Mouse (Mus musculus): ENCODE measurements around the gene Gm49342. TPM values are rescaled to one million over a fixed set of nuclear protein-coding genes. Genes with fewer than 3 reads are reported as not detected.
A peak's percentile ranks its signal among the peaks of the same experiment; 100 is the strongest.
"Not testable (repeated sequence)": the region's sequence is repeated elsewhere in the genome, so short reads cannot be mapped to it uniquely, and the experiment has no call there.

Gm49342 gene
- polyA plus RNA-seq (2016; fragmentation: Nextera tagmentation; extraction: Ambion mirVana) = not detected in 2 replicates

DNA sequence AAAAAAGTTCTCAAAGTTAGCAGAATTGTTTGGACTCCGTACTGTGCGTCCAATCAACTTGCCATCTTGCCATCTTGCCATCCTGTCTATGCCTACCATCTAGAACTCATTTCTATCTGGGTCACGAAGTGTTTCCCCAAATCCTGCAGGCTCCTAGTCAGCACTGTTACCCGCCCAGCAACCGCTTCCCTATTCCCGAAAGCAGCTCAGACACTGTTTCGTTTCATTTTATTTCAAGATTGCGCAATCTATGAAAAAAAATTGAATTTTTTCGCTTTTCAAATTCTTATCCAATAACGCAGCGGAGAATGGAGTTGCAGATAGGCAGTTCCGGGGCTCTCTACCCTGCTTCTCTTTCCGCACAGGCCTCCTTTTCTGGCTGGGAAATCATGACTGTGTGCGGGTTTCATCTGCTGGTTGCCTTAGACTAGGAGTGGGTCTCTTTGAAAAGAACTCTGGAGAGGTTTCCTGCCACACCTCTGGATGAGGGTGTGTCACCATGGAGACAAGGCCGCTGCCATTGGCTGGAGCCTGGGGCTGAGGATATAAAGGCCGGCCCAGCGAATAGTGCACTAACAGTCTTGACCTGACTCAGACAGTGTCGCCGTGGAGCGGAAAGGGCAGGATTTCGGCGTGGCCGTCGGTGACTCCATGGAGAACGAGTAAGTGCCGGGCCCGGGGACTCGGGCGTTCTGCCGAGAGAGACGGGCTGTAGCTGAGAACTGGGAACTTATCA is at the start of gene Gm49342:
Gm49342 (plus strand) TSS at position 586 of the 736 bp plus-strand sequence.
- WGBS = 18% methylated on average over 31 of the region's 31 CpGs

DNA sequence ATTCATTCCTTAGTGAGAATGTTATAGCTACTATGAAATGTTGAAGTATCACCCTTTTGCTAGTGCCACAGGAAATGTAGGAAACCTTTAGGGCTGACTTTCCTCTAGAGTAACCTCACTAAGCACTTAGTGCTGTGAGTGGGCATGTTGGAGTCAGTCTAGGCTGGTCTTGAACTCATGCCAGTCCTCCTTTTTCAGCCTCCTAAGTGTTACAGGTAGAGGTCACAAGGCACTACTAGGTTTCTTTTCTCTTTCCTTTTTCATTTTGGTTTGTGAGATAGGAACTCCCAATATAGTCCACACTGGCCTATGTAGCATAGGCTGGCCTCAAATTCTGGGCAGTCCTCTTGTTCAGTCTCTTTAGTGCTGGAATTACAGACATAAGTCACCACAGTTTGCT is 48.9 kb upstream of the Gm49342 start:
- DNase-seq (ENCODE audit: low spot score) = no peak
- Histone ChIP-seq H3K9me3 (replicated peaks) (no peaks in the 10 kb centered on the region), H3K27ac (no peak overlapping the region), H3K27me3 (ENCODE audit: low read depth, poor library complexity, severe bottlenecking) (peaks cover 32% of the 10 kb centered on the region), H3K4me3 (no peak overlapping the region), H3K36me3 (no peaks in the 10 kb centered on the region), H3K4me1 (peaks cover 13% of the 10 kb centered on the region)

More for the DNA sequence above, at the start of gene Gm49342:
- Histone ChIP-seq H3K36me3 (peaks cover 11% of the 10 kb centered on the region), H3K27me3 (ENCODE audit: low read depth, poor library complexity, severe bottlenecking) (no peaks in the 10 kb centered on the region), H3K4me3 (peak within 1 kb of the TSS; percentile 49), H3K27ac (peak within 1 kb of the TSS; percentile 86), H3K4me1 (peaks cover 10% of the 10 kb centered on the region; the same call in 1 of the 2 replicates), H3K9me3 (replicated peaks) (no peaks in the 10 kb centered on the region)
- peak; percentile 95 for DNase-seq (ENCODE audit: low spot score)

DNA sequence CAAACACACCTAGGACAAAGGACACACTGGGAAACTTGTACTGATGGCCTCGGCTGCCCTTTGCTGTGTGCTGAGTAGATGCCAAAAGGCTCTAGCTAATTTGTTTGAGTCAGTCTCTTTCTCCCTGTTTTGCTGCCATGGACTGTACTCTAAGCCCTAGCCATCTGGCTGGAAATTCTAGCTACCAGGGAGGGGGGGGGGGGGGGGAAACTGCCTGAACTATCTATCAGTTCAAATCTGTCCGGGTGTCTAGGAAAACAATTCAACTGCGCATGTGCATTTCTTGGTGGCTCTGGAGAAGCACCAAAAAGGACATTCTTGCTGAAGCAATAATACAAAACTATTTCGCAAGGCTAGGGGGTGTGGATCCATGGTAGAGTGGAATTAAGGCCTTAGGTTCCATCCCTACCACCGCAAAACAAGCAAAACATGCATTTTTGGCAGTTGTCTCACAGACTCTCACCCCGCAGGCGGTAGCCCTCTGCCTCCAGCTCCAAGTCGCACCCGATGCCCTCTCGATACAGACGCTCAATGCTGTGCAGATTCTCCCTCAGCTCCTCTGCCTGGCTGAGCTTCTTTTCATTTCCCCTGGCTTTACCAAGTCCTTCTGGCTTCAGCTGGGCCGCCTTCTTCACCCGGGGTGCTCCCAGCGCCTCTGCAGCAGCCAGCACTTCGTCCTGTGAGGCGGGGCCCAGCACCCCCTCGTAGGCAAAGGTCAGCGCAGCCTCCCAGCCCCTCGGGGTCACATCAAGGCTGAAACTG is 48.2 kb upstream of the Gm49342 start:
- Histone ChIP-seq H3K9me3 (replicated peaks) (no peaks in the 10 kb centered on the region), H3K27me3 (ENCODE audit: low read depth, poor library complexity, severe bottlenecking) (peaks cover 32% of the 10 kb centered on the region), H3K4me1 (peaks cover 13% of the 10 kb centered on the region), H3K4me3 (peak overlapping the region; percentile 54), H3K27ac (peak overlapping the region; percentile 46; the same call in 1 of the 2 replicates), H3K36me3 (no peaks in the 10 kb centered on the region)
- WGBS = 21% methylated on average over 19 of the region's 19 CpGs
- DNase-seq (ENCODE audit: low spot score) = peak; percentile 37

DNA sequence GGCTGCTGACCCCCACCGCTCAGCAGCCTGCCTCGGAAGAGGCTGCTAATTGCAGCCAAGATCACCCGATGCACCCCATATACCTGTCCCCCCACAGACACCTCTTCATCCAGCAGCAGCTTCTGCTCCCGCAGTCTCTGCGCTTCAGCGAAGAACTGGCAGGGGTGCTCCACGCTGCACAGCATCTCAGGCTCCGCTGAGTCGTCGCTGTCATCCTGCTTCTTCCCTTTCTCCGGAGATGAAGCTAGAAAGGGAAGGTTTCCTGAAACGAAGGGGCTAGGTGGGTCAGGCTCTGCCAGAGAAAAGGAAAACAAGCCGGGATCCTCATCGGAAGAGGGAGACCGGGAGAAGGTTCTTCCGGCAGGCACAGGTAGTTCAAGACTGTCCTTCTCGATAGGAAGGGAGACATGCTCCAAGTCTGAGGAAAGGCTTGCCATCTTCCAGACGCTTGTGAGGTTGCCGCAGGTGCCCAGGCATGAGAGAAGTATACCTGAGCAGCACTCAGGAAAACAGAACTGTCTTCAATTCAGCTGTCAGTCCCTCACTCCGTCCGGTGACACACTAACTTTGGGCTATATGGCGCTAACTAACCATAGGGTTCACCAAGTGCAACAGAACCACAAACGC is 47.5 kb upstream of the Gm49342 start:
- peak overlapping the region; percentile 46; the same call in 1 of the 2 replicates for H3K27ac ChIP-seq

DNA sequence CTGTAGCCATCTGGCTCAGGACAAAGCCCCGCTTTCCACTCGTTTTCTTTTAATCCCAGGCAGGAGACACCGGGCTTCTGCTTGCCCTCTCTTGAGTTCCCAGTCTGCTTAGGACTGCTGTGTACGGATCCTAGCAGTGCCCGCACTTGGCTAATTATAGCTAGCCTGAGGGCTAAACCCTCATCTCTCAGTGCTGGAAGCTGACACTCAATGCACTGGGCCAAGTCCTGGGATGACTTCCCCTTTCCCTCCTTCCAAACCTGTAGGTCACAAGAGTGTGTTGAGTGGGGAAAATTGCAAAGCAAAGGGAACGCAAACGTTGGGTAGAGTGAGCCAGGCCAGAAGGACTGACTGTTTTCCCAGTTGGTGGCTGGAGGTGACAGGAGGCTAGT is 46.9 kb upstream of the Gm49342 start, which contains the start of gene Klhl33:
Klhl33 (minus strand) TSS at position 134 of the 392 bp plus-strand sequence.
- no peaks in the 10 kb centered on the region for H3K36me3 ChIP-seq
- H3K27me3 ChIP-seq (ENCODE audit: low read depth, poor library complexity, severe bottlenecking) = peaks cover 32% of the 10 kb centered on the region
- no peaks in the 10 kb centered on the region for H3K9me3 ChIP-seq (replicated peaks)
- H3K27ac ChIP-seq = peak within 1 kb of the TSS; percentile 46; the same call in 1 of the 2 replicates
- peaks cover 13% of the 10 kb centered on the region for H3K4me1 ChIP-seq
- 51% methylated on average over 7 of the region's 7 CpGs for WGBS
- peak within 1 kb of the TSS; percentile 54 for H3K4me3 ChIP-seq
- no peak for DNase-seq (ENCODE audit: low spot score)

More for the DNA sequence above, 47.5 kb upstream of the Gm49342 start:
- Histone ChIP-seq H3K36me3 (no peaks in the 10 kb centered on the region), H3K9me3 (replicated peaks) (no peaks in the 10 kb centered on the region), H3K27me3 (ENCODE audit: low read depth, poor library complexity, severe bottlenecking) (peaks cover 32% of the 10 kb centered on the region), H3K4me3 (peak overlapping the region; percentile 54), H3K4me1 (peaks cover 13% of the 10 kb centered on the region)
- 16% methylated on average over 23 of the region's 23 CpGs for WGBS
- DNase-seq (ENCODE audit: low spot score) = peak; percentile 31

DNA sequence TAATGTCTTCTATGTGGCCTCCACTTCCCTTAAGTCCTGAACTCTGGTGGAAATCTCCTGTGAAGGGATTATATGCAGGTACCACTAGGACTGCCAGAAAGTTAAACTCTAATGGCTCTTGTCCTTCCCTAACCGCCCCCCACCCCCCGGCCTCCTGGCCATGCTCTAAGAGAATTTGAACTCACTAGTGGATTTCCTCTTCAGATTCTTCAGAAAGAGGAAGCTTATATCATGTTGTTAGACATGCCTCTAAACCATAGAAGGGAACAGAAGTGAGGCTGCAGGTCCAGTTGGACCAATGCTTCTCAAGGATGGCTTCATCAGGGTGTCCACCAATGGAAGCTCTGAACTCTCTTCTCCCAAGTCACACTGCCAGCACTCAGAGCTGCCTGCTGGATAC is 46.3 kb upstream of the Gm49342 start:
- 98% methylated on average over 2 of the region's 2 CpGs for WGBS
- not testable (repeated sequence) for DNase-seq (ENCODE audit: low spot score); H3K4me3 ChIP-seq; H3K36me3 ChIP-seq; H3K9me3 ChIP-seq (replicated peaks); H3K27ac ChIP-seq
- peaks cover 32% of the 10 kb centered on the region for H3K27me3 ChIP-seq (ENCODE audit: low read depth, poor library complexity, severe bottlenecking)
- peaks cover 13% of the 10 kb centered on the region for H3K4me1 ChIP-seq

DNA sequence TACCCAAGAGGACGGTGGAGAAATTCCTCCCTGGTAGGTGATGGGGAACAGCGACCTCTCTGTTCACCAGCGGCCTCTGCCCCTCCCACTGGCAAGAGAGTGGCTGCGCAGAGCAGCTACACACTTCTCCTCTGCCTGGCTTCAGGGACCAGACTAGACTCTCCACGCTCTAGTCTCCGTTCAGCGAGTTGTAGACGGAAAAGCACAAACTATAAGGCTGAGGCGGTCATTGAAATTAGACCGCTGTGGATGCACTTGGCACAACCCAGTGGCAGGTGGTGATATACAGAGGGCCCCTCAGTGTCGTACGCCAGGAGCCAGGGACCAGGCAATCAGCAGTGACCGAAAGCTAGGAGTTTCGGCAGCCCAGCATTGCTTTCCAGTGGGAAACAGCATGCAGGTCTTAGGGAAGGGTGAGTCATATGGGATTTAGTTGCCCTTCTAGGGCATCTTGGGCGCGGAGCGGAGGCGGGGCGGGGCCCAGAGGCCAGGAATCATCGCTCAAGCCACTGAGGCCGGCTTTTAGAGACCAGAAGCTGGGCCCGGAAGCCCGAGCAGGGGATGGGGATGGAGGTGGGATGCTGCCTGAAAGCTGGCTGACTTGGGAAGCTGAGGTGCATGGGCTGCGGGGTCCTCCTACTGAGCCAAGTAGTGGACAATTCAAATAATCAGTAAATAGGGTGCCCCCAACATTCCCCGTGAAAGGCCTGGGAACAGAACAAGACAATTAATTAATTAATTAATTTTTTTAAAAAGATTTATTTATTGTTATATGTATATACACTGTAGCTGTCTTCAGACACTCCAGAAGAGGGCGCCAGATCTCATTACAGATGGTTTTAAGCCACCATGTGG is 40.1 kb upstream of the Gm49342 start:
- Histone ChIP-seq H3K9me3 (replicated peaks) (no peaks in the 10 kb centered on the region), H3K36me3 (no peaks in the 10 kb centered on the region), H3K27me3 (ENCODE audit: low read depth, poor library complexity, severe bottlenecking) (no peaks in the 10 kb centered on the region), H3K4me3 (peak overlapping the region; percentile 53), H3K27ac (peak overlapping the region; percentile 66; the same call in 1 of the 2 replicates), H3K4me1 (peaks cover 8% of the 10 kb centered on the region)
- peak; percentile 66 for DNase-seq (ENCODE audit: low spot score)
- WGBS = 4% methylated on average over 26 of the region's 26 CpGs

DNA sequence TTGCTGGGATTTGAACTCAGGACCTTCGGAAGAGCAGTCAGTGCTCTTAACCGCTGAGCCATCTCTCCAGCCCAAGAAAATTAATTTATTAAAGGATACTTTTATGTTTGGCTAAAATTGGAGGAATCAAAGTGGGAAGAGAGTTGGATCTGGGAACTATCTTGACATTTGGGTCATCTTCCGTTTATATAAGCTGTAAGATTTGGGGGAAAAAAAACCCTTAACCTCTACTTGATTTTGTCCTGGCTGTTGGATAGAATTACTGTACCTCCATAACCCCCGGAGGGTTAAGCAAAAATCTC is 39.5 kb upstream of the Gm49342 start:
- no peak for DNase-seq (ENCODE audit: low spot score)
- no peak overlapping the region for H3K4me3 ChIP-seq
- no peaks in the 10 kb centered on the region for H3K9me3 ChIP-seq (replicated peaks)
- no peaks in the 10 kb centered on the region for H3K27me3 ChIP-seq (ENCODE audit: low read depth, poor library complexity, severe bottlenecking)
- no peak overlapping the region for H3K27ac ChIP-seq
- 87% methylated on average over 4 of the region's 4 CpGs for WGBS
- H3K4me1 ChIP-seq = peaks cover 8% of the 10 kb centered on the region
- H3K36me3 ChIP-seq = no peaks in the 10 kb centered on the region

DNA sequence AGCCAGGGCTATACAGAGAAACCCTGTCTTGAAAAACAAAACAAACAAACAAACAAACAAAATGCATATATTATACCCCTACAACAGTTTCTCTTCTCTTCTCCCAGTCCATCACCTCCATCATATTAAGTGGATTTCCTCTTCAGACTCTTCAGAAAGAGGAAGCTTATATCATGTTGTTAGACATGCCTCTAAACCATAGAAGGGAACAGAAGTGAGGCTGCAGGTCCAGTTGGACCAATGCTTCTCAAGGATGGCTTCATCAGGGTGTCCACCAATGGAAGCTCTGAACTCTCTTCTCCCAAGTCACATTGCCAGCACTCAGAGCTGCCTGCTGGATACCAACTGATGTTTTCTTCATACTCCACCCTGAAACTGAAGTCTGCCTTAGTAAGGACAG is 39.0 kb upstream of the Gm49342 start:
- H3K36me3 ChIP-seq; DNase-seq (ENCODE audit: low spot score); H3K27me3 ChIP-seq (ENCODE audit: low read depth, poor library complexity, severe bottlenecking); H3K4me1 ChIP-seq; H3K4me3 ChIP-seq; H3K9me3 ChIP-seq (replicated peaks); H3K27ac ChIP-seq: not testable (repeated sequence)

DNA sequence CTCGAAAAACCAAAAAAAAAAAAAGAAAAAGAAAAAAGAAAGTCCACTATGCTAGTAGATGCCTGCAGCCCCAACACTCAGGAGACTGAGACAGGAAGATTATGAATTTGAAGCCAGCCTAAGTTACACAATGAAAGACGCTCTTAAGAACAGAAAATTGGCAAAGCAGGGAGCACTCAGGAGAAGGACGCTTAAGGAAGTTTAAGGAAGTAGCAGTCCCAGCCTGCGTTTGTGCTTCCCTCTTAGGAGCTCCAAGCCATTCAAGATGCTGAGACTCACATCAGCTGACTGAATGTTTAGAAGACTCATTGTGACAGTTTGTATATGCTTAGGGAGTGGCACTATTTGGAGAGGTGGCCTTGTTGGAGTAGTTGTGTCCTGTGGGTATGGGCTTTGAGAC is 36.2 kb upstream of the Gm49342 start:
- 84% methylated on average over 4 of the region's 4 CpGs for WGBS
- H3K27ac ChIP-seq = no peak overlapping the region
- no peak overlapping the region for H3K4me3 ChIP-seq
- peaks cover 8% of the 10 kb centered on the region for H3K4me1 ChIP-seq
- no peaks in the 10 kb centered on the region for H3K9me3 ChIP-seq (replicated peaks)
- no peaks in the 10 kb centered on the region for H3K27me3 ChIP-seq (ENCODE audit: low read depth, poor library complexity, severe bottlenecking)
- peaks cover 27% of the 10 kb centered on the region for H3K36me3 ChIP-seq
- DNase-seq (ENCODE audit: low spot score) = no peak

DNA sequence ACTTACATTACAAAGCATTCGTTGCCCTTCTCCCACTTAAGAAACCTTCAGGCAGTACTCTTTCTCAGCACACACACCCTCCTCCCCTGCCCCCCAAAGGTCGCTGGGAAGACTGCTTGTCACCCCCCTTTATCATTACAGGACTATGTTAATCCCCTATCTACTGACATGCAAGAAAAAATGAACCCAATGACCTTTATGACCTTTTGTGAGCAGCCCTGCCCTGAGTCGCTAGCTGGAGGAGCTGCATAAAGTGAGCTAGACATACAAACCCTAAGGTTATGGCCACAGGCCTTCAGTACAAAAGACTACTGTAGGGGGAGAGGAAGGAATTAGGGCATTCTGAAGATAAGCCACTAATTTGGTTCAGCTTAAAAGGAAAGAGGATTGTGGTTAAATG is 33.0 kb upstream of the Gm49342 start:
- 65% methylated on average over 3 of the region's 3 CpGs for WGBS
- H3K9me3 ChIP-seq (replicated peaks) = no peaks in the 10 kb centered on the region
- no peaks in the 10 kb centered on the region for H3K4me1 ChIP-seq
- H3K4me3 ChIP-seq = no peak overlapping the region
- H3K27me3 ChIP-seq (ENCODE audit: low read depth, poor library complexity, severe bottlenecking) = no peaks in the 10 kb centered on the region
- no peak overlapping the region for H3K27ac ChIP-seq
- no peak for DNase-seq (ENCODE audit: low spot score)
- H3K36me3 ChIP-seq = peaks cover 58% of the 10 kb centered on the region

DNA sequence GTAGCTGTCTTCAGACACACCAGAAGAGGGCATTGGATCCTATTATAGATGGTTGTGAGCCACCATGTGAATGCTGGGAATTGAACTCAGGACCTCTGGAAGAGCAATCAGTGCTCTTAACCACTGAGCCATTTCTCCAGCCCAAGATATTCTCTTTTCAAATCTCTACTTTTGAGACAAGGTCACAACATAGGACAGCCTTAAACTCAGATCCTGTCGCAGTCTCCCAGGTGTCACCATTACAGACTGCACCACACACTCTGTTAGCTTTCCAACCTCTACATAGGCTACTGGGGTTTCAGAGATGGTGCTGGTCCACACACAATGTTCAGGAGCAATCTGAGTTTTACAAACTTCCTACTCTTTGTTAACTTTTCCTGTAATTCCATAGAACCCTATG is 20.9 kb upstream of the Gm49342 start:
- peaks cover 52% of the 10 kb centered on the region for H3K36me3 ChIP-seq

More for the DNA sequence above, 20.9 kb upstream of the Gm49342 start:
- 73% methylated on average over 1 of the region's 1 CpGs for WGBS
- not testable (repeated sequence) for H3K27me3 ChIP-seq (ENCODE audit: low read depth, poor library complexity, severe bottlenecking); DNase-seq (ENCODE audit: low spot score); H3K9me3 ChIP-seq (replicated peaks)
- Histone ChIP-seq H3K4me1 (peaks cover 19% of the 10 kb centered on the region), H3K27ac (peak overlapping the region; percentile 95; the same call in 1 of the 2 replicates), H3K4me3 (peak overlapping the region; percentile 87)

All from limb, embryonic 10.5 days (tissue).